Mouse (Mus musculus): ENCODE data around the gene Stra6.
A peak's percentile ranks its signal among the peaks of the same experiment; 100 is the strongest.

Stra6 gene

GRCm38 (mm10) chr9:58095977-58096376, 32.4 kb downstream of the Stra6 start:
- DNase-seq (ENCODE audit: extremely low spot score), result no peak

- no peak for DNase-seq (ENCODE audit: extremely low spot score)
Measured at GRCm38 (mm10) chr9:58096629-58097301, 33.2 kb downstream of the Stra6 start.

GRCm38 (mm10) chr9:58099836-58100565, 36.4 kb downstream of the Stra6 start:
- no peak for DNase-seq (ENCODE audit: extremely low spot score)

GRCm38 (mm10) chr9:58102013-58102412, 38.4 kb downstream of the Stra6 start:
- DNase-seq (ENCODE audit: extremely low spot score), result no peak

- DNase-seq (ENCODE audit: extremely low spot score), result no peak
Measured at GRCm38 (mm10) chr9:58103647-58104046, 40.1 kb downstream of the Stra6 start.

GRCm38 (mm10) chr9:58105595-58106169, 42.1 kb downstream of the Stra6 start:
- DNase-seq (ENCODE audit: extremely low spot score), result no peak

GRCm38 (mm10) chr9:58107494-58107893, 43.9 kb downstream of the Stra6 start:
- DNase-seq (ENCODE audit: extremely low spot score), result no peak

- no peak for DNase-seq (ENCODE audit: extremely low spot score)
Measured at GRCm38 (mm10) chr9:58110787-58111186, 47.2 kb downstream of the Stra6 start.

- DNase-seq (ENCODE audit: extremely low spot score), result no peak
Measured at GRCm38 (mm10) chr9:58111431-58111830, 47.8 kb downstream of the Stra6 start.

GRCm38 (mm10) chr9:58112321-58112751, 48.7 kb downstream of the Stra6 start:
- no peak for DNase-seq (ENCODE audit: extremely low spot score)

GRCm38 (mm10) chr9:58112866-58113278, 49.3 kb downstream of the Stra6 start:
- peak; percentile 79 for DNase-seq (ENCODE audit: extremely low spot score)

- DNase-seq (ENCODE audit: extremely low spot score), result peak; percentile 66
Measured at GRCm38 (mm10) chr9:58113279-58113884, 49.8 kb downstream of the Stra6 start.

GRCm38 (mm10) chr9:58114019-58114418, 50.4 kb downstream of the Stra6 start:
- DNase-seq (ENCODE audit: extremely low spot score), result no peak

GRCm38 (mm10) chr9:58115297-58115925, 51.8 kb downstream of the Stra6 start:
- no peak for DNase-seq (ENCODE audit: extremely low spot score)

GRCm38 (mm10) chr9:58116024-58116651, 52.5 kb downstream of the Stra6 start:
- DNase-seq (ENCODE audit: extremely low spot score), result no peak

- DNase-seq (ENCODE audit: extremely low spot score), result no peak
Measured at GRCm38 (mm10) chr9:58118671-58119070, 55.1 kb downstream of the Stra6 start, which contains the start of gene Ccdc33. Gene Ccdc33 (minus strand): TSS chr9:58118823.

- DNase-seq (ENCODE audit: extremely low spot score), result no peak
Measured at GRCm38 (mm10) chr9:58125085-58125484, 61.5 kb downstream of the Stra6 start.

GRCm38 (mm10) chr9:58125811-58126210, 62.2 kb downstream of the Stra6 start:
- DNase-seq (ENCODE audit: extremely low spot score), result no peak

- peak; percentile 81 for DNase-seq (ENCODE audit: extremely low spot score)
Measured at GRCm38 (mm10) chr9:58128926-58129413, 65.4 kb downstream of the Stra6 start.

- DNase-seq (ENCODE audit: extremely low spot score), result no peak
Measured at GRCm38 (mm10) chr9:58129508-58129907, 65.9 kb downstream of the Stra6 start.

- no peak for DNase-seq (ENCODE audit: extremely low spot score)
Measured at GRCm38 (mm10) chr9:58130909-58131308, 67.3 kb downstream of the Stra6 start.
